Mouse (Mus musculus) lung, postnatal 0 days (tissue): Measurements from ENCODE around the gene Gclc.

Experiments used
- CTCF ChIP-seq: IDR thresholded peaks from 2 replicates; pipeline ENCODE4 v1.5.1; 2016; ENCODE audit warnings: antibody characterized with exemption, mild to moderate bottlenecking
- EP300 ChIP-seq: IDR thresholded peaks from 2 replicates; pipeline ENCODE4 v1.6.1; 2016; ENCODE audit warnings: antibody characterized with exemption, mild to moderate bottlenecking, control low read depth

GRCm38 (mm10) chr9:77766218-77766617, 11.9 kb downstream of the Gclc start:
- no peak for TF ChIP-seq CTCF
- no peak for TF ChIP-seq EP300
